Mouse (Mus musculus) liver, embryonic 13.5 days (tissue): Measurements from ENCODE around the gene P2ry14. TPM values are rescaled to one million over a fixed set of nuclear protein-coding genes. Genes with fewer than 3 reads are reported as not detected.

Experiments used
- ATAC-seq: fragments of 200-750 bp; cut with Nextera tagmentation; 2 replicates; pipeline ENCODE4 v1.8.0; 2017; ENCODE audit warnings: low read depth, mild to moderate bottlenecking, moderate number of reproducible peaks, moderate library complexity
- DNase-seq: peaks from one replicate; pipeline ENCODE4 v3.0.0; 2022
- H3K27ac ChIP-seq: fragments of 300-500 bp; sonication (generic); 2 replicates; pipeline ENCODE4 v1.5.1; 2015; ENCODE audit warnings: moderate library complexity, mild to moderate bottlenecking, inconsistent platforms
- H3K27me3 ChIP-seq: fragments of 300-500 bp; sonication (generic); 2 replicates; pipeline ENCODE4 v1.6.1; 2015; ENCODE audit warnings: mild to moderate bottlenecking, inconsistent platforms
- H3K36me3 ChIP-seq: fragments of 300-500 bp; sonication (generic); 2 replicates; pipeline ENCODE4 v1.6.1; 2015; ENCODE audit warnings: mild to moderate bottlenecking, inconsistent platforms
- H3K4me1 ChIP-seq: fragments of 300-500 bp; sonication (generic); replicated peaks from 2 replicates; pipeline ENCODE4 v1.6.1; 2015; ENCODE audit warnings: inconsistent platforms
- H3K4me2 ChIP-seq: fragments of 300-500 bp; sonication (generic); 2 replicates; pipeline ENCODE4 v1.6.1; 2015; ENCODE audit warnings: inconsistent platforms, mild to moderate bottlenecking, moderate library complexity
- H3K4me3 ChIP-seq: fragments of 300-500 bp; sonication (generic); replicated peaks from 2 replicates; pipeline ENCODE4 v1.5.1; 2015; ENCODE audit warnings: mild to moderate bottlenecking, inconsistent platforms
- H3K9ac ChIP-seq: fragments of 300-500 bp; sonication (generic); 2 replicates; pipeline ENCODE4 v1.6.1; 2015; ENCODE audit warnings: mild to moderate bottlenecking, inconsistent platforms
- H3K9me3 ChIP-seq: fragments of 300-500 bp; sonication (generic); replicated peaks from 2 replicates; pipeline ENCODE4 v1.6.1; 2016; ENCODE audit warnings: inconsistent platforms
- WGBS: fragments of 180-500 bp; shearing (Covaris S2); methylation state at CpG from one replicate; pipeline ENCODE4 v1.1.7; 2015; ENCODE audit not compliant: insufficient replicate concordance; 5-methylcytosine and 5-hydroxymethylcytosine counted together
- polyA plus RNA-seq: library from polyadenylated mRNA; unstranded; fragments of >200 nt; fragmentation: Nextera tagmentation; extraction: Ambion mirVana; gene quantifications from 2 replicates; pipeline ENCODE4 v1.2.1, GENCODE M21; 2015

The P2ry14 gene
- polyA plus RNA-seq, 1 experiment from 2014 or later = 2.8 TPM

DNA sequence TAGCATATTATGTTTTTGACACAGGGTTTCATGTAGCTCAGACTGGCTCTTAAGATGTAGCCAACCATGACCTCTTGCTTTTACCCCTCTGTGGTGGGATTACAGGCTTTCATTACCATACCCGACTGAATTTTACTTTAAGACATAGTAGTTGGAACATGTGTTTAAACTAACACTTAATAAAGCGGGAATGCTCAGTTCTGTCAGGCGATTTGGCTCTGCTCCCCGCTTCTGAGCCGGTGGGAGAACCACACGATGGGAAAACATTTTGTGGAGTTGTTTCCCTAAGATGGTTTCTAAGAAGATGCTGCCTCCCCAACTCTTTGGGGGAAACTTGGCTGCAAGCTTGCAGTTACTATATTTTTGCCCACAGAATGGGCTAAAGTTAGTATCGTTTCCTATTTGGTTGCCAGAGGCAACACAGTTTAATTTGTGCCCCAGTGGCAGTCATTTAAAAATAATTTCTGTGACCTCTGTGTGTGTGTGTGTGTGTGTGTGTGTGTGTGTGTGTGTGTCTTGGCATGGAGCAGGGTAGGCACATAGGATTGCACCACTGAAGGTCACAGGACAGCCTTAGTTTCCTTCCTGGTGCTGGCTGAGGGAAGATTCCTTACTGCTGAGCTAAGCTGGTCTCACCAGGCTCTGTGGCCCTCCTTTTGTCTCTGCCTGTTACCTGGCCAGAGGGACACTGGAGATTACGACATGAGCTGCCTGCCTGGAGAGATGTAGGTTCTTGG lies 86.7 kb downstream of the P2ry14 start:
- 72% methylated on average over 8 of the region's 8 CpGs for WGBS
- H3K36me3 ChIP-seq = no peaks in the 10 kb centered on the region
- H3K27ac ChIP-seq = no peak overlapping the region
- H3K27me3 ChIP-seq = no peaks in the 10 kb centered on the region
- no peak overlapping the region for H3K4me3 ChIP-seq
- H3K9ac ChIP-seq = no peak overlapping the region
- peaks cover 24% of the 10 kb centered on the region for H3K4me1 ChIP-seq
- H3K4me2 ChIP-seq = no peak overlapping the region
- DNase-seq (no peak), ATAC-seq (no peak)
- H3K9me3 ChIP-seq = no peaks in the 10 kb centered on the region

DNA sequence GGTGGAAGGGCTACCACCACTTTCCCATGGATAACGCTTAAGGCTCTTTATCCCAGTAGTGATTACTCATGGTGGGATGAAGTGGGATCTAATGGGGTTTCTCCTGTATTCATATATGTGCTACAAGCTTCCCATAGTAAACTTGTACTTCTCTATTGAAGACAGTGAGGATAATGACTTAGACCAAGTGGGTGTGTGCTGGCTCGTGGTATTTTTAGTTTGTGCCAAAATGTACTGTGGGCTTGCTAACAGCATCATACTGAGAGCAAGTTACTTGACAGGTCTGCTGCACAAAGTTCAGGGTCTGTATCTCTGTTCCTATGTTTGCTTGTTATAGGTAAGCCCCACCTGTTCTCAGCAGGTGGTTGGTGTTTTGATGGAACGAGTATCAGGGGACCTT lies 87.5 kb downstream of the P2ry14 start:
- Histone ChIP-seq H3K4me2 (no peak overlapping the region), H3K27me3 (no peaks in the 10 kb centered on the region), H3K9ac (no peak overlapping the region), H3K4me3 (no peak overlapping the region), H3K4me1 (peaks cover 29% of the 10 kb centered on the region), H3K36me3 (no peaks in the 10 kb centered on the region), H3K27ac (no peak overlapping the region), H3K9me3 (no peaks in the 10 kb centered on the region)
- DNase-seq (no peak), ATAC-seq (no peak)
- 76% methylated on average over 3 of the region's 3 CpGs for WGBS

Other genes starting within 250 kb of the P2ry14 start
- 0.69 and 1.0 TPM in 2 replicates for gene Med12l, start 147.8 kb downstream of the P2ry14 start, polyA plus RNA-seq
- gene Gpr171, start 51.8 kb downstream of the P2ry14 start, polyA plus RNA-seq = 1.3 and 1.5 TPM in 2 replicates
- gene Gpr87, start 41.5 kb upstream of the P2ry14 start, polyA plus RNA-seq = not detected in 2 replicates
- gene P2ry13, start 57.3 kb upstream of the P2ry14 start, polyA plus RNA-seq = 2.2 and 2.7 TPM in 2 replicates
- gene P2ry12, start 109.3 kb upstream of the P2ry14 start, polyA plus RNA-seq = 1.7 and 2.3 TPM in 2 replicates
- 0.38 and 0.41 TPM in 2 replicates for gene Igsf10, start 190.8 kb upstream of the P2ry14 start, polyA plus RNA-seq